Mouse (Mus musculus) frontal cortex, adult (tissue): Measurements from ENCODE around the gene Pde3a.

Experiments
- ATAC-seq: cut with Nextera tagmentation; 2 replicates; pipeline ENCODE4 v1.9.2; 2017; ENCODE audit warnings: mild to moderate bottlenecking, moderate library complexity, mixed read lengths; ENCODE audit not compliant: low TSS enrichment

The Pde3a gene

DNA sequence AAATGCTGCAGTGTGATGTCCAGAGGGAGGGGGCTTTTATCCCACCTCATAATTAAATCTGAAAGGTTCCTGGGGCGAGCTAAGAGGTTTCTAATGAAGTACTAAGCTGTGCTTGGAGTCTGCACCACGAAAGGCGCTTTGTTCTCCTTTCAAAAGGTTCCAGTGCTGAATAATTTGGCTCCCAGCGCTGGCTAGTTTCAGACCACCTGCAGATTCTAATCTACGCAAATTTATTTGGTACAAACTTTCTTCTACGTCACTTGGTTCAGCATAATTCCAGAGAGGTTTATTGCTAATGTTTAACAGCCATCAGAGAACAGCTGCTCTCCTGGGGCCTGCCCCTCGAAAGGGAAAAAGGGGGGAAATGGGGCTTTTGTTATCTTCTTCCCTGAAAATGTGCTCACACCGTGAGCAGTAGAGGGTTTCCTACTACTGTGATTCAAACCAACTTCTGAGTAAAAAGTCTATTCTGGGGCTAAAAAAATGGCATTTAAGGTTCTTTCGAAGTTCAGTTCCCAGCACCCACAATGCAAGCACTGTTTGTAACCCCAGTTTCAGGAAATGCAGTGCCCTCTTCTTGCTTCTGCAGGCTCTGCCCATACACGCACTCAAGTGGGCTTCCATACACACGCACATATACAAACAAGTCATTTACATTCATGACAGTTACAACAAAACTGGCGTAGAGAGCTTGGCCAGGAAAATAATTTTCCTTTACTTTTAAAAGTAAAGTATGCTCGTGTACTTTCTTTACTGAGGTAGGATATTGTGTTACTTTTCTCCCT lies 246.8 kb downstream of the Pde3a start:
- ATAC-seq: peak; percentile 65; the same call in 1 of the 2 replicates

DNA sequence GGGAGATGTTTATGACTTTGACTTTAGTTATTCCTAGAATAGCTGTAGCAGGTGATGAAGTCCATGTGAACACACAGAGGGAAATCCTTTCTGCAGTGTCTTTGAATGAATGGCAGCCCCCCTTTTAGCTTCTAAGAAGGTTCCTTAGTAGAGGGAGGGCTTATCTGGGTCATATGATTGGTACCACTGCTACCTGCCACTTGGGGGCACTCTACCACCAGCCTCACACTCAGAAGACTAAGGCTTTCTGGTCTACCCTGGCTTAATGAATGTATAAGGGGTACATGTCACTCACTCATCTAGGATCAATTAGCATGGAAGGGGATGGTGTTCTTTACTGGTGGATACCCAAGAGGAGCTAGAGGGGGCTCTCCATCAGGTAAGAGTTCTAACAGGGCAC lies 250.4 kb downstream of the Pde3a start:
- ATAC-seq: no peak

DNA sequence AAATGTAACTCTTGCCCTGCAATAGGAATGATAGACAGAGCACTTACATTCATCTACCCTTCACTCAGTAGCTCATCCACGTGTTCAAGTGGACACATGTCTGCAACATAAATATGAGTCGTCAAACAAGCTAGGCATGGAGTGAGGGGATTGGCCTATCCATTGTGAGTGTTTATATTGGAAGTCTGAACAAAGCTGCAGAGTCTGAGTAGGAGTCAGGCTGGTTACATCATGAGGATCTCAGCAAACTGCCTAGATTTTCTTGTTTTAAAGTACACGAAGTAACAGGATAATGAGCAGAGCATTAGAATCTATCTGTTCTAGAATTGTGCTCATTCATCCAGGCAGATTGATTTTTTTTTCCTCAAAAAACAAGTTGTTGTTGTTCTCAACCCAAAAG lies 252.1 kb downstream of the Pde3a start:
- ATAC-seq: peak; percentile 94

DNA sequence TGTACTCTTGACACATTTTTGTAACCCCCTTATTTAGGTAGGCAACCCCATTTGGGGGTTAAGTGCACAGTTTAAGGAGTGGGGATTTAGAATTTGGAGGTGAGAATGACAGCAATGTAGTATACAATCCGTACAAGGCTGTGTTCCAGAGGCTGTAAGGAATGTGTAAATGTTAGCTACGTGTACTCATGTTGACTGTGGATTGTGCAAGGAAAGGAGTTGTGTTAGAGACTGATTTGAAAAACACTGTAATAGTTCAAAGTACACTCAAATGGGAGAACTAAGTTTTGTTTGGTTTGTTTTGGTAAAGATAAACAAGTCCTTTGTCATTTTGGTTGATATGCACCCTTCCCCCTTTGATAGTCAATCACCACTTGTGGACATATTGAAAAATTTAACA lies 273.5 kb downstream of the Pde3a start:
- ATAC-seq: no peak

DNA sequence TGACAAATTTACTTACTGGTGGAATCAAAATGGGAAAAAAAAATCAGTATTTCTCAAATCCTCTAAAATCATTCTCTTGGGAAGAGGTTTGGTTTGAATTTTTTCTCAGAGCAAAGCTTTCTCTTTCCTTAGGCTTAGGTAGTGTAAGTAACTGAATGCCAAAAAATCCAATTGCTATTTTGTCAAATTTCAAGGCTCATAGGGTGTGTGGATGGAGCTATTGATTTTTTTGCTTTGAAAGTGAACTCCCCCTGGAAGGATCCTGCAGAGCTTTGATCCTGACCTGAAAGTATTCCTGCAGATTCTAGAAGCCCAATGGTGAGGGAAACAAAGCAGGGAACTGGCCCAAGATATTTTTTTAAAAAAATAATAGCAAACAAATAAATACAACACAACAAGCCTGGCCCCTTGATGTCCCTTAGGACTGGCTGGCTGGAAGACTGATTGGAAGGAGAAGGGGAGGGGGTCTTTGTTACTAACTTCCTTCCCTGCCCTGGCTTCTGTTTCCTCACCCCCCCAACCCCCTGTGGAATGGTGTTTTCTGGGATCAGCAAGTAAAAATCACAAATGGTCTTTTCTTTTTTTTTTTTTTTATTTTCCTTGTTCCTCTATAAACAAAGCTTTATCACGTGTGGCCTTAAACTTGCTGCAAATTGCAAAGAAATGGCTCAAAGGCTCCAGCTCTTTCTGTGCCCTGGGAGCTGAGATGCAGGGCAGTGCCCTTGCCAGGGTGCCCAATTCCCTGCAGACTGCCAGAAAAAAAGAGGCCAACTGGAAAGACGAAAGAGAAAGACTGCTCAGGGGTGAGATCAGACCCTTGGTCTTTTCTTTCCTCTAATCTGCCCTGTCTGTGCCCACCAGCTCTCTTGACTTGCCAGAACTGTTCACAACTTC lies 274.9 kb downstream of the Pde3a start, which contains the start of gene Slco1c1:
Gene Slco1c1, plus strand, starts transcription at position 622 of the 894 bp plus-strand sequence.
- 0 out of 2 replicates have a peak, but pooled peaks have one; percentile 52 for ATAC-seq

DNA sequence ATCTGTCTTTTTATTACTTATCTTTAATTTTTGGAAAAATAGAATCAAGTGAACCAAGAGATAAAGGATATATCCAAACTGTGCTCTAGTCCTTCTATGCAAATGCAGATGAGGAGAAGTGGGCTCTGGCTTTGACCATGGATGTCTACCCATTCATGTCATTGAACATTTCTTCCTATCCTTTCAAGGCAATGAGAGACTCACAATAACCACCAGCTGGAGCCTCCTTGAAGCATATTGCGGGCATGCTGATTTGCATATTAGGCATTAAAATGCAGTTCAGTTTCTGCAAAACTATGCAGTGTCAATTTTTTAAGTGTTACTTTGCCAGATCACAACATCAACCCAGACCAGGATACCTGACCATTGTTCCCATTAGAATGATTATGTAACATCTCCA lies 276.7 kb downstream of the Pde3a start:
- peak; percentile 44; the same call in 1 of the 2 replicates for ATAC-seq

DNA sequence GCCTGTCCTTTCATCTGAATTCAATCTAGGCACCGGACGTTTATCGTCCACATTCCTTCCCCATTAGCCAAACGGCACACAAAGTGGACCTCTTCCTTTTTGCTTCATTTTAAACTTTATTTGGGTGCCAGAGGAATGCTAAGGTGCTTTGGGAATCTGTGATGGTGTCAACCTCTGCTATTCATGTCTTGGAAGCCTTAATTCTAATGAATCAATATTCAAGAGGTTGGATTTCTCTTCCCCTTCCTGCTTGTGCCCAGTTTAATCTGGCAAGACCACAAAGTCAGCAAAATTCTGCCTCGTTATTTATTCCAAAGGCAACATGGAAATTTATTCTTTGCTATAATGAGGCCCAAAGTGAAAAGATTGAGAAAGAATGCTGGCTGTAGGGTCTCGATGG lies 281.8 kb downstream of the Pde3a start:
- ATAC-seq: no peak

DNA sequence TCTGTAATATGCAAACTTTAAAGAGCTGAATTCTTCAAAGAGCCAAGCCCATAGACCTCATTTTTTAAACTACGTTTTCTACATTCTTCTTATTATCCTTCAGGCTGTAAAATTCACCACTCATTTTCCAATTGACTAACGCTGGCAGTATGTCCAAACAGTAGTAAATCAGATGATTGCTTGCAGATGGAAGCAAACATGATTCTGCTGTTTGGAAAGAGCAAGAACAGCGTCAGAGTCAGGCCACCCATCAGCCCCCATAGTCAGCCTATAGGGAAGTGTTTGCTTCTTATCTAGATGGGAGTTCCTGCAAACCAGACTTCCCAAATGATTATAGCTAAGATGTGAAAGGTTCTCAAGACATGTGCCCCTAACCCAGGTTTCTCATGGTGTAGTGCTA lies 288.2 kb downstream of the Pde3a start:
- ATAC-seq: no peak

DNA sequence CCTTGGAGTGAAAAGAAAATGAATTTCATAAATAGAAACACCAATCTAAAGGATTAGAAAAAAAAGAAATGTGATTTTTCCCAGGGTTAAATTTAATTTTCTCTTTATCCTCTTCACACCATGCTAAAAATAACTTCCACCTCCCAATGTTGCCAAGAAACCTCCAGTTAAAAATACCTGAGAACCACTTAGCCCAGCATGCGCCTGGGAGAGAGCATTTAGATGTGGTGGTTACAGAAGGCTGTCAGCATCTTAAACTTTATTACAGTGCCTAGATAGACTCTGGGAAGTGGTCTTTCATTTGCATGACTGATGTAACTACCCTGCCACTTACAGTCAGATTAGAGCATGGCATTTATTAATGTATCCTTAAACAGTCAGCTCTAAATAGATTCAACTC lies 292.1 kb downstream of the Pde3a start:
- ATAC-seq: peak; percentile 88

DNA sequence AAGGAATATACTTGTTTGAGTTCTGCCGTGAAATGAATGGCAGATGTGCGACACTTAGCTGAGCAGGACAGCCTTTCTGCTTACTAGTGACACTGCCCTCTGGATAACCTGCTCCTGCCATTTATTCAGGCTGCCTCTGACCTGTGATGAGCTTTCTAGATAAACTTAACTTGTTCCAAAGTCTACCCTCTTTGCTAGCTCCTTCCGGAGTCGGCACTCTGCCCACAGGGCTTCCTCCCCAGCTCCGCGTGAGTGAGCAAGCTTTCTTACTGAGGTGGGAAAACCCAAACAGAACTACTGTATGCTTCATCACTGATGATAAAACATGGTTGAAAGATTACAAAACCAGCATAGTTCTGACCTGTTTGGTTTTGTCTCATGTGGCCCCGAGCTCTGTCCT lies 294.3 kb downstream of the Pde3a start:
- peak; percentile 70 for ATAC-seq
